Mouse (Mus musculus) kidney, adult 2 months (tissue): ENCODE results near the gene Gramd1b.

Experiments
- CTCF ChIP-seq: fragments of 200-500 bp; conservative IDR thresholded peaks from 2 replicates; pipeline ENCODE4 v1.5.1; 2011; ENCODE audit warnings: low read depth, mild to moderate bottlenecking, control low read depth, low read length, moderate library complexity, mixed read lengths; ENCODE audit not compliant: insufficient read depth, insufficient read length
- POLR2A ChIP-seq: fragments of 200-500 bp; IDR thresholded peaks from one replicate; pipeline ENCODE4 v1.6.1; 2011; ENCODE audit warnings: low read depth, low read length, control low read depth

- TF ChIP-seq CTCF (no peak), POLR2A (no peak)
These were observed 126.5 kb downstream of the Gramd1b start for GRCm38 (mm10) chr9:40404637-40405036.
